Mouse (Mus musculus) ES-Bruce4 (cell line): Measurements from ENCODE around the gene 4931406P16Rik. TPM values are rescaled to one million over a fixed set of nuclear protein-coding genes. Genes with fewer than 3 reads are reported as not detected.
"Not testable (repeated sequence)": the region's sequence is repeated elsewhere in the genome, so short reads cannot be mapped to it uniquely, and the experiment has no call there.

Source experiments
- H3K27ac ChIP-seq: 2 replicates; pipeline ENCODE4 v1.5.1; 2012; ENCODE audit warnings: low read length, inconsistent platforms; ENCODE audit not compliant: insufficient read depth
- H3K27me3 ChIP-seq: 2 replicates; pipeline ENCODE4 v1.6.1; 2012; ENCODE audit warnings: mild to moderate bottlenecking, low read length, inconsistent platforms; ENCODE audit not compliant: control insufficient read depth, poor library complexity, insufficient read depth, severe bottlenecking
- H3K36me3 ChIP-seq: 2 replicates; pipeline ENCODE4 v1.6.1; 2012; ENCODE audit warnings: inconsistent platforms, mild to moderate bottlenecking, low read length, moderate library complexity; ENCODE audit not compliant: control insufficient read depth, poor library complexity, insufficient read depth, severe bottlenecking
- H3K4me1 ChIP-seq: one replicate; pipeline ENCODE4 v1.8.1; 2011; ENCODE audit warnings: low read length; ENCODE audit not compliant: control insufficient read depth, insufficient read depth
- H3K4me3 ChIP-seq: 2 replicates; pipeline ENCODE4 v1.5.1; 2011; ENCODE audit warnings: low read depth, mild to moderate bottlenecking, low read length
- H3K9ac ChIP-seq: 2 replicates; pipeline ENCODE4 v1.6.1; 2012; ENCODE audit warnings: low read depth, mild to moderate bottlenecking, inconsistent platforms; ENCODE audit not compliant: poor library complexity, severe bottlenecking
- H3K9me3 ChIP-seq: replicated peaks from 2 replicates; pipeline ENCODE4 v1.6.1; 2012; ENCODE audit warnings: mild to moderate bottlenecking, low read length, inconsistent platforms; ENCODE audit not compliant: control insufficient read depth, poor library complexity, insufficient read depth, severe bottlenecking
- CTCF ChIP-seq: IDR thresholded peaks from one replicate; pipeline ENCODE4 v1.8.1; 2011; ENCODE audit warnings: low read depth, low read length
- EP300 ChIP-seq: IDR thresholded peaks from 2 replicates; pipeline ENCODE4 v1.6.1; 2011; ENCODE audit warnings: low read depth, low read length; ENCODE audit not compliant: insufficient read depth
- POLR2A ChIP-seq: IDR thresholded peaks from one replicate; pipeline ENCODE4 v1.8.1; 2011; ENCODE audit warnings: low read length; ENCODE audit not compliant: insufficient read depth
- polyA plus RNA-seq: library from polyadenylated mRNA; stranded (reverse); fragments of >200 nt; gene quantifications from 2 replicates; pipeline ENCODE4 v1.2.4, GENCODE M21; 2011; ENCODE audit warnings: low read depth; ENCODE audit not compliant: missing spikeins, insufficient read depth, insufficient read length

The 4931406P16Rik gene
- polyA plus RNA-seq, 1 experiment = 82.5 TPM

DNA sequence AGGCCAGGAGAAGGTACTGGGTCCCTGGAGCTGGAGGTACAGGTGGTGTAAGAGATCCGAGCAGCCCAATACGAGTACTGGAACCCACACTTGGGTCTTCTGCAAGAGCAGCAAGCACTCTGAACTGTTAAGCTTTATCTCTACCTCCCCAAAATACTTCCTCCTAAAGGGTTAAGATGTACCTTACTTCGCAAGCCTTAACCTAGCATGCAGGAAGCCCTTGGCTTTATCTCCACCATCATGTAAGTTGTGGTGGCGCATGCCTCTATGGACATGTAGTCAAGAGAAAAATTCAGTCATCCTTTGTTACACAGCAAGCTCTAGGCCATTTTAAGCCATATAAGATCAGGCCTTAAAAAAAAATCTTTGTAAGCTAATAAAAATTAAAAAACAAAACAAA, 33.2 kb upstream of the 4931406P16Rik start:
- no peaks in the 10 kb centered on the region for H3K4me1 ChIP-seq
- H3K27me3 ChIP-seq = no peaks in the 10 kb centered on the region
- H3K27ac ChIP-seq = no peak overlapping the region
- TF ChIP-seq CTCF (no peak), EP300 (no peak), POLR2A (no peak)
- peaks cover 72% of the 10 kb centered on the region for H3K36me3 ChIP-seq
- no peaks in the 10 kb centered on the region for H3K9me3 ChIP-seq
- H3K9ac ChIP-seq = no peak overlapping the region
- no peak overlapping the region for H3K4me3 ChIP-seq

GRCm38 (mm10) chr7:34342040-34342793, 28.9 kb upstream of the 4931406P16Rik start:
- no peak for TF ChIP-seq CTCF
- no peak for TF ChIP-seq POLR2A
- no peak for TF ChIP-seq EP300
- Histone ChIP-seq H3K9me3 (no peaks in the 10 kb centered on the region), H3K4me1 (no peaks in the 10 kb centered on the region), H3K36me3 (peaks cover 37% of the 10 kb centered on the region), H3K9ac (no peak overlapping the region), H3K27ac (no peak overlapping the region), H3K27me3 (no peaks in the 10 kb centered on the region), H3K4me3 (no peak overlapping the region)

- Histone ChIP-seq H3K9ac (no peak overlapping the region), H3K4me3 (no peak overlapping the region), H3K36me3 (peaks cover 28% of the 10 kb centered on the region), H3K4me1 (no peaks in the 10 kb centered on the region), H3K27ac (no peak overlapping the region), H3K27me3 (no peaks in the 10 kb centered on the region), H3K9me3 (no peaks in the 10 kb centered on the region)
- TF ChIP-seq POLR2A (no peak), CTCF (no peak), EP300 (no peak)
These were observed 27.5 kb upstream of the 4931406P16Rik start for GRCm38 (mm10) chr7:34340841-34341240.

DNA sequence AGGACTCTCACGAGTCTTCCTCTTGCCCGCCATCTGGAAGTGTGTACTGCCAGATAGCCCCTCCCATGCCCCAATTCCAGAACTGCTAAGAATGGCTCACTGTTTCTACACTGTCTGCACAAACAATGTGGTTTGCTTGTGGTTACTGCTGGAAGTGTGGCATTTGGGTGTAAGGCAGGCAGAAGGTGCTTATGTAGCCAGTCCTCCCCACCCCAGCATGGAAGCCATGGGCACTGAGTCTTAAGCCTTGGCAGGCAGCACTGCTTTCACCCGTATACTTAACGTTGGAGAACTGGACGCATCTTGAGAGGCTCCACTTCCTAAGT, 25.8 kb upstream of the 4931406P16Rik start:
- Histone ChIP-seq H3K36me3 (peaks cover 15% of the 10 kb centered on the region), H3K27ac (no peak overlapping the region)

DNA sequence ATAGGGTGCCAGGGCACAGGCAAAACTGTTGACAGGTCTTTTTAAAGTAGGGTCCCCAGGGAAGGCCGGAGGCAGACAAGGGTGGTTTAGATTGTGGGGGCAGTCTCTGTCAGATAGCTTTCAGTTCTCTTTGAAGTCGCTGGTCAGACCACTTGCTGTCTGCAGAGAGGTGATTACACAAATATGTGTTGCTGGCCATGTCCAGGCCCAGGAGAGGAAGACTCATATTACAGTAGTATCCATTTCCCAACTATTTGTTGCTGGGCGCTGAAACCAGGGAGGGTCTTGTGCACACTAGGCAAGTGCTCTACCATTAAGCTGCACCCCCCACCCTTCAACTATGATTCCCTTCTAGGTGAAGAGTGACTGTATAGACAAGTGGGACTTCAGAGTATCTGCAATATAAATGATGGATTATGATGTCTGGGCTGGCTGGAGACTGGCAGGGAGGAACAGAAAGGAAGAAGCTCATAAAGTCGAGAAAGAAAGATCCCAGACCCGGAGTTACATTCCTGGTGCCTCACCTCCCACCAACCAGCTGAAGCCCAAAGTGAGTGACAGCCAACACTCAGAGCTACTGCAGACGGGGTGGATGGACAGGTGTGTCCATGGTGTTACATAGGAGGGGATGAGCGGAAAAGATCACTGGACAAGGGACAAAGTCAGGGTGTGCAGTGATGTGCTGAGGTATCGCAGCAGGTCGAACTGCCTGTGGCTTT, 25.3 kb upstream of the 4931406P16Rik start:
- no peaks in the 10 kb centered on the region for H3K9me3 ChIP-seq
- H3K4me1 ChIP-seq = no peaks in the 10 kb centered on the region
- no peak overlapping the region for H3K9ac ChIP-seq
- no peak for TF ChIP-seq EP300
- no peak for TF ChIP-seq POLR2A
- TF ChIP-seq CTCF = no peak
- H3K27ac ChIP-seq = no peak overlapping the region
- H3K4me3 ChIP-seq = no peak overlapping the region
- H3K36me3 ChIP-seq = peaks cover 11% of the 10 kb centered on the region
- H3K27me3 ChIP-seq = no peaks in the 10 kb centered on the region

More for the DNA sequence above, 25.8 kb upstream of the 4931406P16Rik start:
- no peaks in the 10 kb centered on the region for H3K9me3 ChIP-seq
- TF ChIP-seq EP300 = no peak
- TF ChIP-seq CTCF = no peak
- no peak for TF ChIP-seq POLR2A
- H3K9ac ChIP-seq = no peak overlapping the region
- H3K4me1 ChIP-seq = no peaks in the 10 kb centered on the region
- H3K4me3 ChIP-seq = no peak overlapping the region
- H3K27me3 ChIP-seq = no peaks in the 10 kb centered on the region

DNA sequence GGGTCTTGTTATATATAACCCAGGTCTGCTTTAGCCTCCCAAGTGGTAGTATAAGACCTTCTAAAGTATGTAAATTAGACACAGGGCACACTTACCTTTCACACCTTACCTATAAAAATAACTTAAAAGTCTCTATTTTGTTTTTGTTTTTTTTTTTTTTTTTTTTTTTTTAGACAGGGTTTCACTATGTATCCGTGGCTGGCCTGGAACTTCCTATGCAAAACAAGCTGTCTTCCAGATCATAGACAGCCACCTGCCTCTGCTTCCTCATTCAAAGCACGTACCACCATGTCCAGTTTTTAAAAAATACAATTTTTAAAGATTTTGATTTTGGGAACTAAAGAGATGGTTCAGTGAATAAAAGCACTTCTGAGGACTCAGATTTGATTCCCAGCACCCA, 23.9 kb upstream of the 4931406P16Rik start:
- Histone ChIP-seq H3K27me3 (no peaks in the 10 kb centered on the region), H3K9ac (no peak overlapping the region), H3K4me1 (no peaks in the 10 kb centered on the region), H3K27ac (no peak overlapping the region), H3K9me3 (no peaks in the 10 kb centered on the region), H3K36me3 (0 out of 2 replicates have a peak, but pooled peaks cover 3% of the 10 kb centered on the region), H3K4me3 (no peak overlapping the region)
- TF ChIP-seq EP300 (no peak), POLR2A (no peak), CTCF (no peak)

DNA sequence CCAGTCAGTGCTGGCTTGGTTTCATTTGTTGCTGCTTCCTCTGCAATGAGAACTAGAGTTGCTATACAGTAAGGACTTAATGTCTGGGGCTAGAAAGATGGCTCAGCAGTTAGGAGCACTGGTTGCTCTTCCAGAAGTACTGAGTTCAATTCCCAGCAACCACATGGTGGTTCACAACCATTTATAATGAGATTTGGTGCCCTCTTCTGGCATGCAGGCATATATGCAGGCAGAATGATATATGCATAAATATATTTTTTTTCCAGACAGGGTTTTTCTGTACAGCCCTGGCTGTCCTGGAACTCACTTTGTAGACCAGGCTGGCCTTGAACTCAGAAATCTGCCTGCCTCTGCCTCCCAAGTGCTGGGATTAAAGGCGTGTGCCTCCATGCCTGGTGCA, 23.2 kb upstream of the 4931406P16Rik start:
- H3K9me3 ChIP-seq, H3K4me3 ChIP-seq, H3K4me1 ChIP-seq, H3K9ac ChIP-seq, H3K36me3 ChIP-seq, H3K27ac ChIP-seq, H3K27me3 ChIP-seq: not testable (repeated sequence)
